Mouse (Mus musculus) lung, postnatal 0 days (tissue): Measurements from ENCODE around the gene Ehbp1.

ENCODE experiments used
- CTCF ChIP-seq: IDR thresholded peaks from 2 replicates; pipeline ENCODE4 v1.5.1; 2016; ENCODE audit warnings: antibody characterized with exemption, mild to moderate bottlenecking
- EP300 ChIP-seq: IDR thresholded peaks from 2 replicates; pipeline ENCODE4 v1.6.1; 2016; ENCODE audit warnings: antibody characterized with exemption, mild to moderate bottlenecking, control low read depth

GRCm38 (mm10) chr11:21994377-21995370 lies 347.4 kb downstream of the Ehbp1 start:
- no peak for TF ChIP-seq CTCF
- no peak for TF ChIP-seq EP300
